Mouse (Mus musculus) layer of hippocampus, adult 9-11 months (tissue): ENCODE results near the gene Vegfb.

Source experiments
- DNase-seq: peaks from one replicate; pipeline ENCODE4 v3.0.0; 2022

The Vegfb gene

DNA sequence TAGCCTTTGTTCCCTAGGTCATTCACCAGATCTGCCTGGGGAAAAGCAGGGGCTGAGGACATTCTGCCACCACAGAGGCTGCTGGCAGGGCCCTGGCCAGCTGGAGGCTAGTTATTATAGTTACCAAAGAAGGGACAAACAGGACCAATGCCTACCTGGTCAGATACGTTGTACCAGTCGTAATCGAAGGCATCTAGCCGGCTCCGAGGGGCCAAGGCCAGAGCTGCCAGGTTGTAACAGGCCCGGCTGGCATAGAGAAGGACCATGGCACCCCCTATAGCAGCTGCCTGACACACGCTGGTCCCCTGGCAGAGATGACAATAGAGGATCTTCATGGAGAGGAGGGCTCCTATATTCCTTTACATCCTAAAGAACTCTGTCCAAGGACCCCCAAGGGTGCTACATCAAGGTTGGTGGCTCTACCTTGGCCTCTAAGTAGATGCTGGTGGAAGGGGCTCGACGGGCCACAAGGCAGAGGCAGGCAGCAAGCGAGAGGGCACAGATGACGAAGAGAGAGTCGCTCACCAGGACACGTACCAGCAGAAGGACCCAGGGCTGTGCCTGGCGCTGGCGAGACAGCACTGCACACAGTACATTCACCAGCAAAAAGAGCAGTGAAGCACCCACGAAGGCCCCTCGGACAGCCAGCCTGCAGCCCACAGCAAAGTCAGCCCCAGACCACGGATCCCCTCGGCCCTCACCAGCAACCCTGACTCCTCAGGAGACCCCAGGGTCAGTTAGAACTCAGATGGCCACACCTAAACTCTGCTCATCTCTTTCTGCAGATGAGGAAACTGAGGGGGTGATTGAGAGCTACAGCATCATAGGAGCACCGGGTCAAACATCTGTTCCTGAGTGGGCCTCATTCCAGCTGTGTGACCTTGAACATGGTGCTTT, 48.1 kb downstream of the Vegfb start:
- DNase-seq: no peak

DNA sequence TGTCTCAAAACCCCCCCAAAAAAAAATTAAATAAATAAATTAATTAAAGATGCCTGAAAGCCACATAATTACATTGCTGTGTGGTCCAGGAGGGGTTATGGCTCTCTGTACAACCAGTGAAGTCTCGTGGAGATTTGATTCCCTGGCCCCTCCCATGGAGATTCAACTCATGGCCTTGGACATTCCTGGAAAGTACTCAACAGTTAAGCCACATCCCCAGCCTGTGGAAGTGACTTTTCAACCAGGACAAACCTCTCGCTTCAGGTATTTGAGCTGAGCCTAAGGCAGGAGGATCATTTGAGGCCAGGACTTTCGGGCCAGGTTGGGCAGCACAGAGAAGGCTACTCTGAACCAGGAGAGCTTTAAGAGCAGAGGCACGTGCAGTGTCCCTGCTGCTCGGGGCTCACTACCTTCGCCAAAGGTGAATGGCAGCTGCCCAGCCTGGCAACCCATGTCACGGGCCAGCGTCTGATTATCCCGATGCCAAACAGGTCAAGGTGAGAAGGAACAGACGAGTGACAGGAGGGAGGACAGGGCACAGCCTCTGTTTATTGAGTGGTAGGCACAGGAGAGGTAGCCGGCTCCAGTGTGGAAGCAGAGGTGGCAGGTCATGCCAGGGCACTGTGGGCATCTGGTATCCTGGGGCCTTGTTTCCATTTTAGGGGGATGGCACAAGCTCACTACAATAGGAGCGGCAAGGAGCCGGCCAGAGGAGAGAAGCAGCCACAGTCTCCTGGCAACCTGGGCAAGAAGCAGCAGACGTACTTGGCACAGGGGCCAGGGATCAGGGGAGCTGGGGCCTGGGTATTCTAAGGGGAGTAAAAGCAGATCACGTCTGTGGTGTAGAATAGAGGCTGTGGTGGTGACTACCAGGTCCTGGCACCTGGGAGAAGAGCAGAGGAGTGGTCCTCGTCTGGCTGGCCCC, 49.6 kb downstream of the Vegfb start:
- DNase-seq: no peak

DNA sequence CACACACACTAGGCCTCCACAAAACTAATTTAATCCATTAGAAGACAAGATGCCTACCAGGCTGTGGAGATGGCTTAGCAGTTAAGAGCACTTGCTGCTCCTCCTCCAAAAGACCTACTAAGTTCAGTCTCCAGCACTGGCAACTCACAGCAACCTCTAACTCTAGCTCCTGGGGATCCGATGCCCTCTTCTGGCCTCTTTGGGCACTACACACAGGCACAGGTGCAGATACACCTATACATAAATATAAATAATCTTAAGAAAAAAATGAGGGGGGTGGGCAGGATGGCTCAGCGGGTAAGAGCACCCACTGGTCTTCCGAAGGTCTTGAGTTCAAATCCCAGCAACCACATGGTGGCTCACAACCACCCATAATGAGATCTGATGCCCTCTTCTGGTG, 51.2 kb downstream of the Vegfb start:
- no peak for DNase-seq

DNA sequence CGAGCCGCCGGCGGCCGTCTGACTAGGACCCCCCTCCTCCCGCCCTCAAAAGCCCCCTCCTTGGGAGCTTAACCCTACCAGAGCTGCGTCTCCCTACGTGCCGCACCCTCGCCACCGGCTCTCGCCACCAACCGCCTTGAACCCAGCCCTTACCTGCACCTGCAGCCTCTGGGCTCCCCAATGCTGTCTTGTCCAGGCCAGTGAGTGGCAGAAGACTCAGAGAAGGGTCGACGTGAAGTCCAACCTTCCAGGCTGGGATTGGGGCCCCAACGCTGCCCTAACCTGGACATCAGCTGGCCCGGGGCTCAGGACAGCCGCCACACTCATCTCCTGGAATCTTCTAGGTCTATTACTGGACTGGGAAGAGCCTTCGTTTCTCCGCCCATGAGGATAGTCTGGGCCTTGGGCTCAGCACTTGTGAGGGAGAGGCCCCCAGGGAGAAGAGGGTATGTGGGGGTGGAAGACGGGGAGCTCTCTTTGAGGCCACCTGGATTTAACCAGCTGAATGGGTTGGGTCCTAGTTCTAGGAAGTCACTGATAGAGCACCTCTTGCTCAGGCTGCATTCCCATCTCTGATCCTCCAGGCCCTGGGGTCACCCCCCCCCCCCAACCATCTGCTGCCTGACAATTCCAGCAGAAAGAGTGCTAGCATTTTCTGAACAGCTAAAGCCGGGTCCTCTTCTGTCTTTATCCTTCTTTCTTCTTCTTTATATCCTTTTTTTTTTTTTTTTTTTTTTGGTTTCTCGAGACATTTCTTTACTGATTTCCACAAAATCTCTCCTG, 53.1 kb downstream of the Vegfb start, which contains the start of gene Kcnk4:
TSS of gene Kcnk4 (minus strand) at position 321 of the 783 bp plus-strand sequence.
- DNase-seq: no peak

DNA sequence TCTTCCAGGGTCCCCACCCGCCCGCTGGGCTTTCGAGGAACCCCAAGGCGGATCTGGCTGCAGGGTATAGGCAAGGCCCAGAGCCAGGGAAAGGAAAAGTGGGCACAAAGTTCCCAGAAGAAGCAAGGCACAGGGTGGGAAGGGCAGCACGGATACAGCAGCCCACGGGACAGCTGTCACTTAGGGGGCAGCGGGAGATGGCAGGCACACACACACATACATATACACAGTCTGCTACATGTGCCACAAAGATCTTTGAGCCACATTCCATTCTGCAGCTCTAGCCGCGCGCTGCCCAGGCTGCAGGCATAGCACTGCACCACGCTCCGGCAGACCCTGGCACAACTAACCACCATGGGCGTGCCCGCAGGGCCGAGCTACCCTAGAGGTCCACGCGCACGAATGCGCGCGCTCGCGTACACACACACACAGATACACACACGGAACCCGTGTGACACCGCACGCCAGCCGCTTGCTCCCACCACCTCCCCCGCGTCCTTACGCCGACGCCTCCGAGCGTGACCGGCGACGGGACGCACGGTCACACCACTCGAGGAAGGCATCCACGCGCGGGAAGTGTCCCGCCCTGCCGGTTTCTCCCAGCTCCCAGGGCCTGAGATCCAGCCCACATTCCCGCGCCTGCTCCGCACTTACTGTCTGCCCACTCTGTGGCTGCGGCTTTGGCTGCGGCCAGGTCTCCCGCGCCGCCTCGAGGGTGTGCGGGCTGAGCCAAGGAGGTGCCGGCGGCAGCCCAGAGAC, 53.8 kb downstream of the Vegfb start:
- no peak for DNase-seq

DNA sequence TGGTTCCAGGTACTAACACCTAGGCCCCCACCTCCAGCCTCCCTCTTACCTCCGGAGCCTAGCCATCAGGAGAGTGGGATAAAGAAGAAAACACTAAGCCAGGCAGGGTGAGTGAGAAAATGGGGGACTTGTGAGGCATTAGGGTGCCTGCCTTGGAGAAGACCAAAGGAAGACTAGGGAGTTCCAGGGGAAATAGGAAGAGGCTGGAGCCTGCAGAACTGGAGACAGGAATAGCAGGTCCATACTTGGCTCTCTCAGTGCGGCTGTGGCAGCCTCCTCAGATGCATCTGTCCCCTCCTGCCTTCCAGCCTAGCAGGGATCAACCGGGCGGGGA, 54.4 kb downstream of the Vegfb start:
- DNase-seq: no peak
